Comparison of ENCODE assay signal across 11 mouse cellular contexts in the genomic region with DNA sequence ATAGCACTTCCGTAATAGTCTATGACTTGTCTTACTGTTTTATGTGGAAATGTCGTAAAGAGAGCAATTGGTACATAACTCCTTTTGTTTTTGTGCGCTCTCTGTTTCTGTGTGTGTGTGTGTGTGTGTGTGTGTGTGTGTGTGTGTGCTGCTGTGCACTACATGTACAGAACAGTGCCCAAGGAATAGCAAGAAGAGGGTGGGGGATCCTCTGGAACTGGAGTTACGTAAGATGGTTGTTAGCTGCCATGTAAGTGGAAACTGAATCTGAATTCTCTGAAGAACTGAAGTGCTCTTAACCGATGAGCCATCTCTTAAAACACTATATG. TPM values are rescaled to one million over a fixed set of nuclear protein-coding genes. Genes with fewer than 3 reads are reported as not detected.
DNase-seq lines count a peak whose midpoint lies in the region; ATAC-seq and TF ChIP-seq lines count a peak whose summit lies in the region.
"Had no signal": no experiment of that assay in that cellular context is flagged by ENCODE, and none has a peak within 500 bp of the region (broad histone marks: within the 10 kb centered on the region; RNA-seq: fewer than 3 reads in every experiment).

No protein-coding gene starts in this region.

- peaks cover 36% of the 10 kb centered on the region for H3K79me2 ChIP-seq in myocyte (ENCODE audit: control insufficient read depth, insufficient read depth)

- no peak for TF ChIP-seq CTCF in layer of hippocampus, adult 2 months (conservative IDR thresholded peaks at IDR 0.05)

- H3K4me2 ChIP-seq in limb, embryonic 14.5 days (replicated peaks; ENCODE audit: low read depth, low read length, severe bottlenecking): no peak overlapping the region
- H3K4me2 ChIP-seq in myocyte (ENCODE audit: low read depth): peak overlapping the region; percentile 87

- no peak overlapping the region for H3K4me3 ChIP-seq in layer of hippocampus, adult 2 months
- H3K4me3 ChIP-seq in limb, embryonic 14.5 days (replicated peaks; ENCODE audit: low read length): no peak overlapping the region
- H3K4me3 ChIP-seq in myocyte: no peak overlapping the region

- H3K27ac ChIP-seq in layer of hippocampus, adult 2 months: peak overlapping the region; percentile 96; the same call in 1 of the 2 replicates
- H3K27ac ChIP-seq in limb, embryonic 14.5 days (replicated peaks; ENCODE audit: low read depth, low read length): 0 out of 2 replicates have a peak overlapping the region, but pooled peaks have one; percentile 56

- ATAC-seq in limb, embryonic 14.5 days (ENCODE audit: low FRiP score, low read depth): no peak

- DNase-seq in layer of hippocampus, adult 2 months (ENCODE audit: low spot score in 2 of 2): no peak
- no peak for DNase-seq in layer of hippocampus, adult 18-20 months (ENCODE audit: low spot score in 2 of 2)
- peak; percentile 21 for DNase-seq in c-Kit-positive CD71-positive TER-119-negative erythroid progenitor cells, embryonic 14.5 days (ENCODE audit: low read depth)
- no peak for DNase-seq in limb, embryonic 14.5 days (ENCODE audit: low spot score)
- DNase-seq in layer of hippocampus, adult 8-10 months (ENCODE audit: low spot score in 2 of 2): no peak
- DNase-seq in cerebellum, adult 9-10 months: no peak
- no peak for DNase-seq in left cerebral cortex, adult 11 months (ENCODE audit: low spot score)
- DNase-seq: cerebellum, postnatal 10 days; kidney, adult 8-10 months; lung, adult 18-20 months had no signal

- H3K4me1 ChIP-seq in limb, embryonic 14.5 days (ENCODE audit: control insufficient read depth, insufficient read depth, low read length): peaks cover 21% of the 10 kb centered on the region

- H3K9ac ChIP-seq in limb, embryonic 14.5 days (ENCODE audit: low read depth, low read length, severe bottlenecking): no peak overlapping the region

- no peaks in the 10 kb centered on the region for H3K36me3 ChIP-seq in limb, embryonic 14.5 days (ENCODE audit: control insufficient read depth, insufficient read depth, low read length)
- H3K36me3 ChIP-seq in myocyte (ENCODE audit: control insufficient read depth, insufficient read depth): peaks cover 5% of the 10 kb centered on the region

- no peak for TF ChIP-seq POLR2A in limb, embryonic 14.5 days (IDR thresholded peaks at IDR 0.05; ENCODE audit: borderline replicate concordance, extremely low read depth, insufficient read depth, insufficient read length)
- no peak for TF ChIP-seq POLR2A in myocyte (IDR thresholded peaks at IDR 0.05; ENCODE audit: insufficient read length, low read depth)

- H3ac ChIP-seq in myocyte (ENCODE audit: control insufficient read depth, insufficient read length): no peak overlapping the region

- no peaks in the 10 kb centered on the region for H3K27me3 ChIP-seq in limb, embryonic 14.5 days (ENCODE audit: control insufficient read depth, insufficient read depth, low read length)
- no peaks in the 10 kb centered on the region for H3K27me3 ChIP-seq in myocyte (ENCODE audit: control insufficient read depth, insufficient read depth, insufficient read length)

- no peaks in the 10 kb centered on the region for H3K9me3 ChIP-seq in limb, embryonic 14.5 days (ENCODE audit: control insufficient read depth, low read length)

- WGBS in limb, embryonic 14.5 days: 91% methylated on average over 5 of the region's 5 CpGs

TF ChIP-seq in myocyte, 11 proteins besides CTCF, POLR2A, EP300 and RAD21:
- no peak for TF ChIP-seq MYOG (IDR thresholded peaks at IDR 0.05; ENCODE audit: control insufficient read depth in 1 of 3, insufficient read depth in 1 of 3, insufficient read length in 2 of 3, low read depth in 2 of 3)
- TF ChIP-seq SRF (IDR thresholded peaks at IDR 0.05; ENCODE audit: control insufficient read depth, insufficient read length, low read depth): no peak
- TF ChIP-seq TCF3 (IDR thresholded peaks at IDR 0.05; ENCODE audit: insufficient read length, low read depth): no peak
- TF ChIP-seq POLR2AphosphoS2 (IDR thresholded peaks at IDR 0.05; ENCODE audit: insufficient read length, low read depth): no peak
- no peak for TF ChIP-seq TCF12 (IDR thresholded peaks at IDR 0.05; ENCODE audit: insufficient read depth, poor library complexity, severe bottlenecking)
- TF ChIP-seq USF1 (IDR thresholded peaks at IDR 0.05; ENCODE audit: low read depth): no peak
- no peak for TF ChIP-seq CEBPB (IDR thresholded peaks at IDR 0.05; ENCODE audit: insufficient read depth, poor library complexity, severe bottlenecking)
- TF ChIP-seq MAX (IDR thresholded peaks at IDR 0.05; ENCODE audit: low read depth): no peak
- no peak for TF ChIP-seq E2F4 (IDR thresholded peaks at IDR 0.05; ENCODE audit: insufficient read depth)
- no peak for TF ChIP-seq REST (IDR thresholded peaks at IDR 0.05; ENCODE audit: insufficient read depth, insufficient read length)
- TF ChIP-seq MYOD1 (IDR thresholded peaks at IDR 0.05; ENCODE audit: control insufficient read depth in 1 of 3, insufficient read length in 2 of 3, low read depth in 2 of 3): no peak

RNA-seq across cellular contexts. Expression of gene Hmgcr, which starts 1.1 kb away (rescaled TPM):
- 100 to 1,000 TPM; 101 to 103 TPM for total RNA-seq in layer of hippocampus, adult 2 months (2021)
- 100 to 1,000 TPM; 111 to 128 TPM for total RNA-seq in layer of hippocampus, adult 18-20 months (2021)
- polyA plus RNA-seq in limb, embryonic 14.5 days (2012; rRNA removed): 40.9 and 45.3 TPM in 2 replicates
- 65.8 and 72.2 TPM in 2 replicates for polyA plus RNA-seq in limb, embryonic 14.5 days (2014; fragmentation: Nextera tagmentation; extraction: Ambion mirVana)
- polyA plus RNA-seq in myocyte (2012; fragmentation: generic; extraction: Trizol): 87.4 TPM
- 100 to 1,000 TPM; 120 to 159 (median 138) TPM for total RNA-seq in layer of hippocampus, adult 8-10 months (2022)
